Mouse (Mus musculus) stomach, embryonic 14.5 days (tissue): ENCODE measurements at regions not wholly inside any gene's neighbourhood (a gene's known extent, or its start where the extent isn't known, plus 50 kb on each side); places are given as distances from the start of the nearest gene placed in this dataset.
"Not testable (repeated sequence)": the region's sequence is repeated elsewhere in the genome, so short reads cannot be mapped to it uniquely, and the experiment has no call there.

Experiments used
- ATAC-seq: fragments of 200-750 bp; cut with Nextera tagmentation; 2 replicates; pipeline ENCODE4 v1.8.0; 2017; ENCODE audit warnings: low read depth, moderate TSS enrichment; ENCODE audit not compliant: insufficient number of reproducible peaks, insufficient read depth, low FRiP score
- H3K27ac ChIP-seq: fragments of 300-500 bp; sonication (generic); 2 replicates; pipeline ENCODE4 v1.5.1; 2014; ENCODE audit warnings: mild to moderate bottlenecking, low read length, moderate library complexity, mixed read lengths
- H3K27me3 ChIP-seq: fragments of 300-500 bp; sonication (generic); 2 replicates; pipeline ENCODE4 v1.6.1; 2014; ENCODE audit warnings: low read length, control low read depth, mixed read lengths; ENCODE audit not compliant: control insufficient read depth, insufficient read depth
- H3K36me3 ChIP-seq: fragments of 300-500 bp; sonication (generic); 2 replicates; pipeline ENCODE4 v1.6.1; 2014; ENCODE audit warnings: mild to moderate bottlenecking, control low read depth, low read length, moderate library complexity, mixed read lengths; ENCODE audit not compliant: control insufficient read depth, insufficient read depth
- H3K4me1 ChIP-seq: fragments of 300-500 bp; sonication (generic); 2 replicates; pipeline ENCODE4 v1.6.1; 2014; ENCODE audit warnings: low read length, control low read depth, mixed read lengths; ENCODE audit not compliant: control insufficient read depth, insufficient read depth
- H3K4me2 ChIP-seq: fragments of 300-500 bp; sonication (generic); replicated peaks from 2 replicates; pipeline ENCODE4 v1.6.1; 2014; ENCODE audit warnings: low read depth, low read length, control low read depth
- H3K4me3 ChIP-seq: fragments of 300-500 bp; sonication (generic); 2 replicates; pipeline ENCODE4 v1.5.1; 2014; ENCODE audit warnings: low read depth, low read length, control low read depth
- H3K9ac ChIP-seq: fragments of 300-500 bp; sonication (generic); replicated peaks from 2 replicates; pipeline ENCODE4 v1.6.1; 2014; ENCODE audit warnings: low read depth, mild to moderate bottlenecking, control low read depth, low read length, moderate library complexity, mixed read lengths
- H3K9me3 ChIP-seq: fragments of 300-500 bp; sonication (generic); 2 replicates; pipeline ENCODE4 v1.6.1; 2016; ENCODE audit warnings: low read depth, low read length, control low read depth; ENCODE audit not compliant: control insufficient read depth
- WGBS: fragments of 180-500 bp; shearing (Covaris S2); extraction: QIAGEN DNeasy Blood & Tissue Kit; methylation state at CpG from one replicate; pipeline ENCODE4 v1.1.7; 2014; 5-methylcytosine and 5-hydroxymethylcytosine counted together

DNA sequence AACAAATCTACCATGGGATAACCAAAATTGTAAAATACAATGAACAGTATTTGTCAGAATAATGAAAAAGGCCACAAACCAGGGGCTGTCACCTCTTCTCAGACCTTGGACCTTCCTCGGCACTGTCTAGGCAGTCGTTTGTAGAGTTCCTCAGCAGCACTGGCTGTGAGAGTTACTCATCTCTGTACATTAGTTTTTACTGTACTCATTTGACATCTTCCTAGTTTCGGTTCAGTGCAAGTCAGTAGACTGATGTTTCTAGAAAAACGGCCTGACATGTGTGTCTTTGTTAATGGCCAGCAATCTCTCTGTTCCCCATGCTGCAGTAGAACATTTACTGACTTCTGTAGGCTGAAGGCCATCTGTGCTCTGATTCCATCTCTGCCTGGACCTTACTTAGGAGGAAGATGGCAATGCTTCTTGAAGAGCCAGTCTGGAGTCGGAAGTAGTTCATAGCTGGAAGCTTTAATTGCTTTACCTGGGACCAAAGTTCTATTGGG lies 537.1 kb downstream of the Hace1 start:
- H3K27ac ChIP-seq, result no peak overlapping the region
- 85% methylated on average over 5 of the region's 5 CpGs for WGBS
- no peak overlapping the region for H3K4me3 ChIP-seq
- H3K9ac ChIP-seq, result no peak overlapping the region
- ATAC-seq, result no peak
- no peaks in the 10 kb centered on the region for H3K36me3 ChIP-seq
- no peaks in the 10 kb centered on the region for H3K9me3 ChIP-seq
- H3K4me1 ChIP-seq, result no peaks in the 10 kb centered on the region
- no peaks in the 10 kb centered on the region for H3K27me3 ChIP-seq
- H3K4me2 ChIP-seq, result no peak overlapping the region

GRCm38 (mm10) chr10:46122409-46122808 lies 544.8 kb downstream of the Hace1 start:
- not testable (repeated sequence) for H3K27ac ChIP-seq, H3K4me2 ChIP-seq, H3K4me3 ChIP-seq, H3K27me3 ChIP-seq, H3K36me3 ChIP-seq, ATAC-seq, H3K4me1 ChIP-seq, H3K9ac ChIP-seq, H3K9me3 ChIP-seq
- WGBS, result 78% methylated on average over 2 of the region's 2 CpGs

DNA sequence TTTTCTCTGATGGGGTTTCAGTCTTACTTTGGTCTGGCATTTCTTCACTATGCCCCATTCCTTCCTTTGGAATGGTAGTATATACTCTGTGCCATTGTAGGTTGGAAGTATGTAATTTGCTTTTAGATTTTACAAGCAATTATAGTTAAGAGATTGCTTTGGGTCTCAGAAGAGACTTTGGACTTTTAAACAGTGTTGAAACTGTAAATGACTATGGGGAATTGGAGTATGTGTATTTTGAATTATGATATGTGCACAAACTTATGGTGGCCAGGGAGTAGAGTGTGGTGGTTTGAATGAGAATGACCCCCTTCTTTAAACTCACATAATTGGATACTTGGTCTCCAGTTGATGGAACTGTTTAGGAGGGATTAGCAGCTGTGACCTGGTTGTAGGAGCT lies 546.2 kb downstream of the Hace1 start:
- ATAC-seq, result no peak
- H3K9me3 ChIP-seq, result no peaks in the 10 kb centered on the region
- H3K4me2 ChIP-seq, result no peak overlapping the region
- H3K4me3 ChIP-seq, result no peak overlapping the region
- no peak overlapping the region for H3K9ac ChIP-seq
- H3K27ac ChIP-seq, result no peak overlapping the region
- no peaks in the 10 kb centered on the region for H3K36me3 ChIP-seq
- H3K27me3 ChIP-seq, result no peaks in the 10 kb centered on the region
- H3K4me1 ChIP-seq, result no peaks in the 10 kb centered on the region

DNA sequence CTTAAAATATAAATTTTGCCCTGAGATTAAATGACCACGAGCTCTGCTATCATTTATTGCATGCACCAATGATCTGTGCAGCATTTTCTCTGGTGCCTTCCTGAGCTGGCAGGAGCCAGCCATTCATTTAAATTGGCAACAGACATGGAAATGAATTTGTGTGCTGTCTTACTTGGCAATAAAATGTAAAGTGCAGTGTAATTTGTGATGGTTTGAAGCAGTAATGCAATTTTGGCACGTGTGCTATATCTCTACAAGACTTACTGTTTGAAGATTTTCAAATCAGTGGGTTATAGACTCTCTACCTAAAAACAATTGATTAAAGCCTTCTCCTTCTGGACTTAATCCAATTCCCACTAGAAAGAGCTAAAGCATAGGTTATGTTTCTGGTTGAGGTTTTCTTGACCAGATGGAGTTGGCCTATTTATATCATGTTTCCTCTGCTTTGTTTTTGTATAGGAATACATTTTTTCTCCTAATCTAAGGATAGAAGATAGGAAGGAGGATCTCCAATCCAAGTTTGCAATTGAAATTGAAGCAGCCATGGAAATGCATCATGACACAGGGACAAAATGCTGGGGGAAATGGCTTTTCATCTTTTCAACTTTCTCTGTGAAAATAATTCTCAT lies 557.6 kb downstream of the Hace1 start:
- no peaks in the 10 kb centered on the region for H3K27me3 ChIP-seq
- no peak overlapping the region for H3K4me3 ChIP-seq
- WGBS, result 57% methylated on average over 2 of the region's 2 CpGs
- no peak overlapping the region for H3K9ac ChIP-seq
- H3K4me1 ChIP-seq, result no peaks in the 10 kb centered on the region
- H3K9me3 ChIP-seq, result no peaks in the 10 kb centered on the region
- ATAC-seq, result no peak
- H3K27ac ChIP-seq, result no peak overlapping the region
- H3K36me3 ChIP-seq, result no peaks in the 10 kb centered on the region
- H3K4me2 ChIP-seq, result no peak overlapping the region

DNA sequence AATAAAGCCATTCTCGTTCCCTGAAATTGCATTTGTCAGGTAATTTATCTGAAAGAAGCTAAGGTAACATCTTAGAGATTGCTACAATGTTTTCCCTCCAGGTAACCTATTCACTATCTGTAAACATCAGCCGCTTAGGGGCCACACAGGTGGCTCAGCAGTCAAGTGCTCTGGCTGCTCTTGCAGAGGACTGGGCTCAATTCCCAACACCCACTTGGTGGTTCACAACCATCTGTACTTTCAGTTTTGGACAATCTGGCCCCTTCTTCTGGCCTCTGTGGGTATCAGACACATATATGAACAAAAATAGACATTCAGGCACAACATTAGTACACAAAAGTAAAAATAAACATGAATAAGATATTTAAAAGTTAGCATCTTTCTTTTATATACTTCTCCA lies 596.4 kb downstream of the Hace1 start:
- Histone ChIP-seq H3K9ac (no peak overlapping the region), H3K4me2 (no peak overlapping the region), H3K4me1 (no peaks in the 10 kb centered on the region), H3K27me3 (no peaks in the 10 kb centered on the region), H3K4me3 (no peak overlapping the region), H3K9me3 (no peaks in the 10 kb centered on the region), H3K36me3 (no peaks in the 10 kb centered on the region), H3K27ac (no peak overlapping the region)
- 49% methylated on average over 2 of the region's 2 CpGs for WGBS
- ATAC-seq, result no peak

DNA sequence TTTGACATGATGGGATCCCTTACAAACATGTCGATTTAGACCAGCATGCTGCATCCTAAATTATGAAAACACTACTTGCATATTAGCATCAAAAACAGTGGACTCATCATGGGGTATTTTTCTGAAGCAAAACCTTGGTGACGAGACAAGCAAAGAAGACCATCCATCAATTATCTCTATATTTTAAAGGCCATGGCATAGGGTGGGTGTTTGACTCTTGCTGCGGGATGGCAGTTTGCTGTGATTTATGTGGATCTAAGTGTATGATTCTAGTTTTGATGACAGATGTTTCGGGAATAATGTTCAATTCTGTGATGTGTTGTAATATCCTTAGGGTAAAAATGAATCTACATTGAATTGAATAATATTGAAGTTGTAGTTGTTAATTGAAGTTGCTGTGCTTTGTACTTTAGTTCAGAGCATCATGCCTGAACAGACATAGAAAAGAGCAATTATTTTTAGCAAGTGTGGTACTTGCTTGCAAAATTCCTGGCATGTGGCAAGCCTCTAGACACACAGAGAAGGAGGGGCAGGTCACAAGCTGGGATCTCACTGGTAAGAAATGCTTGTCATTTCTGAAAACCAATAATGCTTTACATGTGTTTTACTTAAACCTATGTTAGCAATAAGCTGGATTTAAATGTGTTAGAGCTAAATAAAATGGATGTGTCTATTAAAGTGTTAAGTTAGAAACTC lies 608.3 kb downstream of the Hace1 start:
- Histone ChIP-seq H3K9ac (no peak overlapping the region), H3K27me3 (no peaks in the 10 kb centered on the region), H3K4me1 (no peaks in the 10 kb centered on the region), H3K9me3 (no peaks in the 10 kb centered on the region), H3K36me3 (no peaks in the 10 kb centered on the region), H3K4me2 (no peak overlapping the region), H3K27ac (no peak overlapping the region), H3K4me3 (no peak overlapping the region)
- ATAC-seq, result no peak
- 79% methylated on average over 4 of the region's 4 CpGs for WGBS

DNA sequence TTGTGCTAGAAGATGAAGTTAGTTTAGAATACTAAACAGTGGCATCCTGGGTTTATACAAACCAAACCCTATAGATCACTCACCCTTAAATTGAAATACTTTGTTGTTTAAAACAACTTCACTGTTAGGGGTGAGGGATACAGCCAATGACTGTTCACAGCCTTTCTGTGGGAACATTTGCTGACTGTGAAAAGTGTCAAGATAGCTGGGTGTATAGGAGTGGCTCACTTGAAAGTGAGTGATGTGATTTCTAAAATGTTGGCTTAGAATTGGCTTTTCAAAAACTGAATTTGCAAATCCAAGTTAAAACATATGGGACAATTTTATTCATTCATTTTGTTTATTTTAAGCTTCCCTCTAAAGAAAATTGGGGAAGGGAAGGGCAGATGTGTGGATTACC lies 616.5 kb downstream of the Hace1 start:
- Histone ChIP-seq H3K9me3 (no peaks in the 10 kb centered on the region), H3K4me1 (no peaks in the 10 kb centered on the region), H3K4me3 (no peak overlapping the region), H3K27ac (no peak overlapping the region), H3K27me3 (no peaks in the 10 kb centered on the region), H3K4me2 (no peak overlapping the region), H3K36me3 (no peaks in the 10 kb centered on the region), H3K9ac (no peak overlapping the region)
- no peak for ATAC-seq

GRCm38 (mm10) chr10:46226837-46227402 lies 649.3 kb downstream of the Hace1 start:
- Histone ChIP-seq H3K9me3 (no peaks in the 10 kb centered on the region), H3K4me1 (no peaks in the 10 kb centered on the region), H3K9ac (no peak overlapping the region), H3K4me3 (no peak overlapping the region), H3K27me3 (no peaks in the 10 kb centered on the region), H3K36me3 (no peaks in the 10 kb centered on the region), H3K27ac (no peak overlapping the region), H3K4me2 (no peak overlapping the region)
- ATAC-seq, result no peak
- 33% methylated on average over 7 of the region's 7 CpGs for WGBS
